In the genomic region with DNA sequence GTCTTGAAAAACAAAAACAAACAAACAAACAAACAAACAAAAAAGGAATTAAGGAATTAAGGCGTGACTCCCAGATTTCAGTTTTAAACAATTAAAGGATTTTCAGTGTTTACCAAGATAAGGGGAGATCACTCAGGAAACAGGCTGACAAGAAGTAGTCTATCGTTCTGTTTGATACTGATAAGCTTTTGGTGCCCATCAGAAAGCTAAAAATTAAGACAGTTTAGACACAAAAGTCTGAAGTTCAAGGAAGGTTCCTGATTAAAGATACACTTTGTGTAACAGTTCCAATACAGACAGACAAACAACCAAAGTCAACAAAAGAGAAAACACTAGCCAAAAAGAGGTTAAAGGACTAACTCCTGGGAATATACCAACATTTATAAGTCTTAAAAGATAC, we compare ENCODE assay signal across 26 mouse cellular contexts.
"Had no signal": no experiment of that assay in that cellular context is flagged by ENCODE, and none has a peak within 500 bp of the region (broad histone marks: within the 10 kb centered on the region; RNA-seq: fewer than 3 reads in every experiment).

No protein-coding gene starts in this region.

- H3K4me1 ChIP-seq: forebrain, embryonic 10.5 days; forebrain, embryonic 12.5 days had no signal

- H3K4me2 ChIP-seq: embryonic facial prominence, embryonic 12.5 days; embryonic facial prominence, embryonic 13.5 days; embryonic facial prominence, embryonic 15.5 days; forebrain, embryonic 12.5 days; forebrain, embryonic 13.5 days; forebrain, embryonic 15.5 days had no signal

- H3K9me3 ChIP-seq: embryonic facial prominence, embryonic 10.5 days; embryonic facial prominence, embryonic 12.5 days; embryonic facial prominence, embryonic 13.5 days; embryonic facial prominence, embryonic 15.5 days; forebrain, embryonic 10.5 days; forebrain, embryonic 12.5 days; forebrain, embryonic 13.5 days; forebrain, embryonic 15.5 days had no signal

- H3K4me3 ChIP-seq: embryonic facial prominence, embryonic 10.5 days; embryonic facial prominence, embryonic 12.5 days; embryonic facial prominence, embryonic 13.5 days; embryonic facial prominence, embryonic 15.5 days; erythroblast, embryonic 14.5 days; forebrain, embryonic 10.5 days; forebrain, embryonic 12.5 days; forebrain, embryonic 13.5 days; forebrain, embryonic 15.5 days; gastrocnemius, adult 2 months; heart, adult 2 months had no signal

- ATAC-seq: forebrain, embryonic 13.5 days; forebrain, embryonic 14.5 days; forebrain, embryonic 15.5 days; forebrain, embryonic 16.5 days; forebrain, postnatal 0 days had no signal

- H3K9ac ChIP-seq: embryonic facial prominence, embryonic 12.5 days; embryonic facial prominence, embryonic 13.5 days; embryonic facial prominence, embryonic 15.5 days; forebrain, embryonic 12.5 days; forebrain, embryonic 13.5 days; forebrain, embryonic 15.5 days; forebrain, postnatal 0 days had no signal

- H3K27me3 ChIP-seq: embryonic facial prominence, embryonic 12.5 days; embryonic facial prominence, embryonic 13.5 days; embryonic facial prominence, embryonic 15.5 days; forebrain, embryonic 12.5 days; forebrain, embryonic 13.5 days; forebrain, embryonic 15.5 days had no signal

- DNase-seq: cerebellum, adult 9-11 months; cerebellum, postnatal 10 days; cerebellum, postnatal 14 days; cerebellum, postnatal 25 days; cerebellum, postnatal 36 days; embryo, embryonic 11 days; forebrain, postnatal 0 days; gastrocnemius, adult 2 months; gastrocnemius, postnatal 10 days; gastrocnemius, postnatal 14 days; gastrocnemius, postnatal 25 days; gastrocnemius, postnatal 36 days; heart, adult 11 months; heart, adult 18-20 months; heart, adult 2 months had no signal

- H3K27ac ChIP-seq: embryonic facial prominence, embryonic 10.5 days; embryonic facial prominence, embryonic 12.5 days; embryonic facial prominence, embryonic 13.5 days; embryonic facial prominence, embryonic 15.5 days; forebrain, embryonic 10.5 days; forebrain, embryonic 12.5 days; forebrain, embryonic 13.5 days; forebrain, embryonic 15.5 days; gastrocnemius, adult 2 months; heart, adult 2 months had no signal

- H3K36me3 ChIP-seq: embryonic facial prominence, embryonic 10.5 days; embryonic facial prominence, embryonic 12.5 days; embryonic facial prominence, embryonic 13.5 days; embryonic facial prominence, embryonic 15.5 days; forebrain, embryonic 12.5 days; forebrain, embryonic 15.5 days had no signal
